Mouse (Mus musculus) liver, adult 2 months (tissue): ENCODE data around the gene Med17.

Experiments
- CTCF ChIP-seq: fragments of 200-500 bp; IDR thresholded peaks from 2 replicates; pipeline ENCODE4 v1.5.1; 2011; ENCODE audit warnings: low read depth, low read length, control low read depth
- POLR2A ChIP-seq: fragments of 200-500 bp; IDR thresholded peaks from 2 replicates; pipeline ENCODE4 v1.6.1; 2011; ENCODE audit warnings: low read length, control low read depth; ENCODE audit not compliant: insufficient read depth; ENCODE audit errors: extremely low read depth

- TF ChIP-seq CTCF (no peak), POLR2A (no peak)
Observed at GRCm38 (mm10) chr9:15280491-15280879, 754 bp upstream of the Med17 start.
